Mouse (Mus musculus): ENCODE results near the gene Fam124a. TPM values are rescaled to one million over a fixed set of nuclear protein-coding genes. Genes with fewer than 3 reads are reported as not detected.
"Not testable (repeated sequence)": the region's sequence is repeated elsewhere in the genome, so short reads cannot be mapped to it uniquely, and the experiment has no call there.

The Fam124a gene
- total and polyA plus RNA-seq, 2 experiments from 2014 or later, result 41.7 to 52.3 TPM

GRCm38 (mm10) chr14:62555840-62556810, 588 bp downstream of the Fam124a start:
- H3K9ac ChIP-seq, result peak overlapping the region; percentile 76
- H3K27ac ChIP-seq (ENCODE audit: low read depth, low read length), result peak overlapping the region; percentile 81
- no peaks in the 10 kb centered on the region for H3K27me3 ChIP-seq (ENCODE audit: insufficient read depth, low read length)
- H3K4me2 ChIP-seq (ENCODE audit: low read depth), result peak overlapping the region; percentile 67
- peaks cover 24% of the 10 kb centered on the region for H3K4me1 ChIP-seq (ENCODE audit: insufficient read depth)
- 2% methylated on average over 38 of the region's 38 CpGs for WGBS
- DNase-seq (peak; percentile 49), ATAC-seq (peak; percentile 24)
- H3K9me3 ChIP-seq (ENCODE audit: low read length), result no peaks in the 10 kb centered on the region
- no peak for TF ChIP-seq CTCF (IDR thresholded peaks at IDR 0.05; ENCODE audit: low read depth)
- no peaks in the 10 kb centered on the region for H3K36me3 ChIP-seq (ENCODE audit: insufficient read depth)
- peak overlapping the region; percentile 73 for H3K4me3 ChIP-seq (ENCODE audit: low read depth, low read length)

- ATAC-seq (no peak), DNase-seq (no peak)
- H3K27ac ChIP-seq (ENCODE audit: low read depth, low read length), result no peak overlapping the region
- H3K9me3 ChIP-seq (ENCODE audit: low read length), result no peaks in the 10 kb centered on the region
- no peak for TF ChIP-seq CTCF (IDR thresholded peaks at IDR 0.05; ENCODE audit: low read depth)
- peak overlapping the region; percentile 73 for H3K4me3 ChIP-seq (ENCODE audit: low read depth, low read length)
- H3K9ac ChIP-seq, result peak overlapping the region; percentile 76; the same call in 1 of the 2 replicates
- peak overlapping the region; percentile 67 for H3K4me2 ChIP-seq (ENCODE audit: low read depth)
- no peaks in the 10 kb centered on the region for H3K36me3 ChIP-seq (ENCODE audit: insufficient read depth)
- 79% methylated on average over 3 of the region's 3 CpGs for WGBS
- H3K27me3 ChIP-seq (ENCODE audit: insufficient read depth, low read length), result no peaks in the 10 kb centered on the region
- peaks cover 31% of the 10 kb centered on the region for H3K4me1 ChIP-seq (ENCODE audit: insufficient read depth)
These were observed 1.6 kb downstream of the Fam124a start for GRCm38 (mm10) chr14:62557111-62557510.

- peak; percentile 68 for TF ChIP-seq CTCF (IDR thresholded peaks at IDR 0.05; ENCODE audit: low read depth)
- peak overlapping the region; percentile 8; the same call in 1 of the 2 replicates for H3K4me3 ChIP-seq (ENCODE audit: low read depth, low read length)
- no peaks in the 10 kb centered on the region for H3K9me3 ChIP-seq (ENCODE audit: low read length)
- peak overlapping the region; percentile 82 for H3K27ac ChIP-seq (ENCODE audit: low read depth, low read length)
- DNase-seq, result peak; percentile 84
- no peak overlapping the region; the same call in 1 of the 2 replicates for H3K9ac ChIP-seq
- 12% methylated on average over 17 of the region's 17 CpGs for WGBS
- peaks cover 35% of the 10 kb centered on the region for H3K4me1 ChIP-seq (ENCODE audit: insufficient read depth)
- no peaks in the 10 kb centered on the region for H3K27me3 ChIP-seq (ENCODE audit: insufficient read depth, low read length)
- peak; percentile 90 for ATAC-seq
- H3K4me2 ChIP-seq (ENCODE audit: low read depth), result peak overlapping the region; percentile 48
- no peaks in the 10 kb centered on the region; the same call in 1 of the 2 replicates for H3K36me3 ChIP-seq (ENCODE audit: insufficient read depth)
These were observed 6.6 kb downstream of the Fam124a start for GRCm38 (mm10) chr14:62561875-62562748.

GRCm38 (mm10) chr14:62563679-62564078, 8.1 kb downstream of the Fam124a start:
- DNase-seq (no peak), ATAC-seq (no peak)
- TF ChIP-seq CTCF (IDR thresholded peaks at IDR 0.05; ENCODE audit: low read depth), result no peak
- Histone ChIP-seq H3K9me3 (ENCODE audit: low read length) (no peaks in the 10 kb centered on the region), H3K27me3 (ENCODE audit: insufficient read depth, low read length) (no peaks in the 10 kb centered on the region), H3K9ac (no peak overlapping the region), H3K36me3 (ENCODE audit: insufficient read depth) (no peaks in the 10 kb centered on the region; the same call in 1 of the 2 replicates), H3K27ac (ENCODE audit: low read depth, low read length) (no peak overlapping the region), H3K4me1 (ENCODE audit: insufficient read depth) (peaks cover 26% of the 10 kb centered on the region), H3K4me2 (ENCODE audit: low read depth) (no peak overlapping the region), H3K4me3 (ENCODE audit: low read depth, low read length) (no peak overlapping the region)
- 32% methylated on average over 7 of the region's 7 CpGs for WGBS

GRCm38 (mm10) chr14:62566821-62567220, 11.3 kb downstream of the Fam124a start, which contains the start of gene Gm4131:
Gm4131 (minus strand) TSS chr14:62566921.
- not testable (repeated sequence) for H3K36me3 ChIP-seq (ENCODE audit: insufficient read depth); DNase-seq; H3K27ac ChIP-seq (ENCODE audit: low read depth, low read length); H3K9me3 ChIP-seq (ENCODE audit: low read length); H3K27me3 ChIP-seq (ENCODE audit: insufficient read depth, low read length); H3K4me3 ChIP-seq (ENCODE audit: low read depth, low read length); H3K9ac ChIP-seq; ATAC-seq; H3K4me2 ChIP-seq (ENCODE audit: low read depth)
- WGBS, result 60% methylated on average over 9 of the region's 9 CpGs
- H3K4me1 ChIP-seq (ENCODE audit: insufficient read depth), result peaks cover 16% of the 10 kb centered on the region

- H3K9me3 ChIP-seq (ENCODE audit: low read length), result no peaks in the 10 kb centered on the region
- no peaks in the 10 kb centered on the region for H3K4me1 ChIP-seq (ENCODE audit: insufficient read depth)
- no peaks in the 10 kb centered on the region; the same call in 1 of the 2 replicates for H3K36me3 ChIP-seq (ENCODE audit: insufficient read depth)
- H3K4me2 ChIP-seq (ENCODE audit: low read depth), result no peak overlapping the region
- WGBS, result 92% methylated on average over 5 of the region's 5 CpGs
- DNase-seq (no peak), ATAC-seq (no peak)
- no peak overlapping the region for H3K27ac ChIP-seq (ENCODE audit: low read depth, low read length)
- no peak overlapping the region for H3K9ac ChIP-seq
- H3K27me3 ChIP-seq (ENCODE audit: insufficient read depth, low read length), result no peaks in the 10 kb centered on the region
- H3K4me3 ChIP-seq (ENCODE audit: low read depth, low read length), result no peak overlapping the region
- no peak for TF ChIP-seq CTCF (IDR thresholded peaks at IDR 0.05; ENCODE audit: low read depth)
These were observed 13.9 kb downstream of the Fam124a start for GRCm38 (mm10) chr14:62569463-62569862.
